Mouse (Mus musculus): ENCODE results near the gene Tceal5. TPM values are rescaled to one million over a fixed set of nuclear protein-coding genes. Genes with fewer than 3 reads are reported as not detected.

Gene Tceal5
- polyA plus RNA-seq (2015; fragmentation: Nextera tagmentation; extraction: Ambion mirVana), result 15.2 and 16.5 TPM in 2 replicates

GRCm38 (mm10) chrX:136203664-136204066 lies at the start of gene Tceal5:
Tceal5 (minus strand) TSS chrX:136203876.
- Histone ChIP-seq H3K9ac (peak within 1 kb of the TSS; percentile 73), H3K27ac (replicated peaks) (peak within 1 kb of the TSS; percentile 59), H3K4me3 (peak within 1 kb of the TSS; percentile 55)

GRCm38 (mm10) chrX:136252023-136252729 lies 48.5 kb upstream of the Tceal5 start:
- Histone ChIP-seq H3K4me3 (no peak overlapping the region), H3K27me3 (replicated peaks) (no peaks in the 10 kb centered on the region), H3K4me1 (peaks cover 23% of the 10 kb centered on the region), H3K36me3 (peaks cover 9% of the 10 kb centered on the region), H3K9me3 (no peaks in the 10 kb centered on the region), H3K27ac (replicated peaks) (peak overlapping the region; percentile 28), H3K9ac (no peak overlapping the region), H3K4me2 (no peak overlapping the region)
- WGBS, result 33% methylated on average over 6 of the region's 6 CpGs
- no peak for ATAC-seq (ENCODE audit: extremely low read depth, insufficient number of reproducible peaks, low FRiP score, low TSS enrichment)

More at GRCm38 (mm10) chrX:136203664-136204066, at the start of gene Tceal5:
- ATAC-seq (ENCODE audit: extremely low read depth, insufficient number of reproducible peaks, low FRiP score, low TSS enrichment), result peak; percentile 58; the same call in 1 of the 2 replicates
- H3K36me3 ChIP-seq, result no peaks in the 10 kb centered on the region
- H3K9me3 ChIP-seq, result no peaks in the 10 kb centered on the region
- WGBS, result 12% methylated on average over 9 of the region's 9 CpGs
- no peaks in the 10 kb centered on the region for H3K27me3 ChIP-seq (replicated peaks)
- H3K4me1 ChIP-seq, result 0 out of 2 replicates have a peak, but pooled peaks cover 5% of the 10 kb centered on the region
- H3K4me2 ChIP-seq, result peak within 1 kb of the TSS; percentile 68

GRCm38 (mm10) chrX:136249671-136250070 lies 46.0 kb upstream of the Tceal5 start:
- no peak for ATAC-seq (ENCODE audit: extremely low read depth, insufficient number of reproducible peaks, low FRiP score, low TSS enrichment)
- Histone ChIP-seq H3K27me3 (replicated peaks) (no peaks in the 10 kb centered on the region), H3K36me3 (peaks cover 14% of the 10 kb centered on the region), H3K4me1 (peaks cover 19% of the 10 kb centered on the region), H3K27ac (replicated peaks) (no peak overlapping the region), H3K4me3 (no peak overlapping the region), H3K9ac (no peak overlapping the region), H3K4me2 (no peak overlapping the region), H3K9me3 (no peaks in the 10 kb centered on the region)
- 68% methylated on average over 7 of the region's 7 CpGs for WGBS

- peaks cover 20% of the 10 kb centered on the region for H3K4me1 ChIP-seq
- H3K4me3 ChIP-seq, result no peak overlapping the region
- H3K27ac ChIP-seq (replicated peaks), result peak overlapping the region; percentile 12; the same call in 1 of the 2 replicates
- peaks cover 14% of the 10 kb centered on the region for H3K36me3 ChIP-seq
- 43% methylated on average over 6 of the region's 6 CpGs for WGBS
- ATAC-seq (ENCODE audit: extremely low read depth, insufficient number of reproducible peaks, low FRiP score, low TSS enrichment), result no peak
- H3K9me3 ChIP-seq, result no peaks in the 10 kb centered on the region
- H3K4me2 ChIP-seq, result no peak overlapping the region
- H3K9ac ChIP-seq, result no peak overlapping the region; the same call in 1 of the 2 replicates
- no peaks in the 10 kb centered on the region for H3K27me3 ChIP-seq (replicated peaks)
Observed at GRCm38 (mm10) chrX:136248811-136249210, 45.1 kb upstream of the Tceal5 start.

- Histone ChIP-seq H3K4me1 (peaks cover 20% of the 10 kb centered on the region), H3K4me3 (peak overlapping the region; percentile 70), H3K9ac (peak overlapping the region; percentile 88), H3K36me3 (peaks cover 14% of the 10 kb centered on the region), H3K27ac (replicated peaks) (peak overlapping the region; percentile 89), H3K9me3 (no peaks in the 10 kb centered on the region), H3K27me3 (replicated peaks) (no peaks in the 10 kb centered on the region), H3K4me2 (peak overlapping the region; percentile 66)
- ATAC-seq (ENCODE audit: extremely low read depth, insufficient number of reproducible peaks, low FRiP score, low TSS enrichment), result peak; percentile 70; the same call in 1 of the 2 replicates
- 14% methylated on average over 13 of the region's 15 CpGs for WGBS
Observed at GRCm38 (mm10) chrX:136245521-136246071, 41.9 kb upstream of the Tceal5 start.

- ATAC-seq (ENCODE audit: extremely low read depth, insufficient number of reproducible peaks, low FRiP score, low TSS enrichment), result peak; percentile 83
- peak within 1 kb of the TSS; percentile 88 for H3K9ac ChIP-seq
- peak within 1 kb of the TSS; percentile 70 for H3K4me3 ChIP-seq
- H3K27ac ChIP-seq (replicated peaks), result peak within 1 kb of the TSS; percentile 89
- no peaks in the 10 kb centered on the region for H3K9me3 ChIP-seq
- H3K4me2 ChIP-seq, result peak within 1 kb of the TSS; percentile 66
- 15% methylated on average over 20 of the region's 20 CpGs for whole genome bisulfite sequencing
- H3K4me1 ChIP-seq, result peaks cover 20% of the 10 kb centered on the region
- H3K27me3 ChIP-seq (replicated peaks), result no peaks in the 10 kb centered on the region
- H3K36me3 ChIP-seq, result peaks cover 14% of the 10 kb centered on the region
Observed at GRCm38 (mm10) chrX:136244574-136245229, 41.0 kb upstream of the Tceal5 start, which contains the start of gene Tceal9. Tceal9 (plus strand) TSS chrX:136245079.

- no peak for ATAC-seq (ENCODE audit: extremely low read depth, insufficient number of reproducible peaks, low FRiP score, low TSS enrichment)
- Histone ChIP-seq H3K36me3 (peaks cover 14% of the 10 kb centered on the region), H3K27ac (replicated peaks) (no peak overlapping the region), H3K4me3 (no peak overlapping the region), H3K9ac (no peak overlapping the region), H3K27me3 (replicated peaks) (no peaks in the 10 kb centered on the region), H3K4me1 (peaks cover 17% of the 10 kb centered on the region), H3K4me2 (no peak overlapping the region), H3K9me3 (no peaks in the 10 kb centered on the region)
- 76% methylated on average over 2 of the region's 2 CpGs for WGBS
Observed at GRCm38 (mm10) chrX:136243181-136243580, 39.5 kb upstream of the Tceal5 start.

GRCm38 (mm10) chrX:136238118-136238517 lies 34.4 kb upstream of the Tceal5 start:
- no peaks in the 10 kb centered on the region for H3K27me3 ChIP-seq (replicated peaks)
- no peak overlapping the region for H3K4me2 ChIP-seq
- no peak overlapping the region for H3K9ac ChIP-seq
- H3K9me3 ChIP-seq, result no peaks in the 10 kb centered on the region
- no peak overlapping the region for H3K4me3 ChIP-seq
- H3K4me1 ChIP-seq, result no peaks in the 10 kb centered on the region
- no peak for ATAC-seq (ENCODE audit: extremely low read depth, insufficient number of reproducible peaks, low FRiP score, low TSS enrichment)
- H3K27ac ChIP-seq (replicated peaks), result no peak overlapping the region
- WGBS, result 42% methylated on average over 3 of the region's 3 CpGs
- H3K36me3 ChIP-seq, result no peaks in the 10 kb centered on the region

- ATAC-seq (ENCODE audit: extremely low read depth, insufficient number of reproducible peaks, low FRiP score, low TSS enrichment), result no peak; the same call in 1 of the 2 replicates
- no peak overlapping the region for H3K9ac ChIP-seq
- H3K27ac ChIP-seq (replicated peaks), result 0 out of 2 replicates have a peak overlapping the region, but pooled peaks have one; percentile 39
- no peak overlapping the region for H3K4me2 ChIP-seq
- no peaks in the 10 kb centered on the region for H3K36me3 ChIP-seq
- H3K4me1 ChIP-seq, result peaks cover 8% of the 10 kb centered on the region; the same call in 1 of the 2 replicates
- H3K9me3 ChIP-seq, result no peaks in the 10 kb centered on the region
- WGBS, result 35% methylated on average over 5 of the region's 5 CpGs
- H3K4me3 ChIP-seq, result no peak overlapping the region
- H3K27me3 ChIP-seq (replicated peaks), result no peaks in the 10 kb centered on the region
Observed at GRCm38 (mm10) chrX:136227768-136228167, 24.1 kb upstream of the Tceal5 start.

- Histone ChIP-seq H3K4me3 (no peak overlapping the region), H3K9me3 (no peaks in the 10 kb centered on the region), H3K4me1 (peaks cover 8% of the 10 kb centered on the region; the same call in 1 of the 2 replicates), H3K9ac (no peak overlapping the region), H3K4me2 (no peak overlapping the region), H3K27ac (replicated peaks) (peak overlapping the region; percentile 39; the same call in 1 of the 2 replicates), H3K36me3 (no peaks in the 10 kb centered on the region), H3K27me3 (replicated peaks) (no peaks in the 10 kb centered on the region)
- no peak for ATAC-seq (ENCODE audit: extremely low read depth, insufficient number of reproducible peaks, low FRiP score, low TSS enrichment)
- 25% methylated on average over 6 of the region's 6 CpGs for WGBS
Observed at GRCm38 (mm10) chrX:136223714-136224113, 20.0 kb upstream of the Tceal5 start.

- no peak overlapping the region for H3K4me2 ChIP-seq
- 32% methylated on average over 1 of the region's 1 CpGs for WGBS
Observed at GRCm38 (mm10) chrX:136216303-136216702, 12.6 kb upstream of the Tceal5 start.

More at GRCm38 (mm10) chrX:136216303-136216702, 12.6 kb upstream of the Tceal5 start:
- H3K9me3 ChIP-seq, result no peaks in the 10 kb centered on the region
- no peaks in the 10 kb centered on the region for H3K27me3 ChIP-seq (replicated peaks)
- no peak for ATAC-seq (ENCODE audit: extremely low read depth, insufficient number of reproducible peaks, low FRiP score, low TSS enrichment)
- no peaks in the 10 kb centered on the region for H3K4me1 ChIP-seq
- H3K4me3 ChIP-seq, result no peak overlapping the region
- peak overlapping the region; percentile 73 for H3K27ac ChIP-seq (replicated peaks)
- no peaks in the 10 kb centered on the region for H3K36me3 ChIP-seq
- no peak overlapping the region for H3K9ac ChIP-seq
